Mouse (Mus musculus): Measurements from ENCODE around the gene H2afy2. TPM values are rescaled to one million over a fixed set of nuclear protein-coding genes. Genes with fewer than 3 reads are reported as not detected.

The H2afy2 gene
- total RNA-seq (2012; rRNA removed) (0.08 TPM in 1 of 2 replicates, not detected in the other), total RNA-seq (2014; rRNA removed) (not detected in 2 replicates), polyA plus RNA-seq (2012; ENCODE audit: insufficient read length, low read depth) (0.14 and 0.20 TPM in 2 replicates)

- in situ Hi-C loops (cut with MboI; ENCODE audit: low pct_ligation_motif_present, low pct_unique_long_range_greater_than_20kb, low sequenced_read_pairs): no loop called here
- TF ChIP-seq ELF1 (IDR thresholded peaks at IDR 0.05; ENCODE audit: low read depth, low read length): no peak
- no peak for TF ChIP-seq GABPA (IDR thresholded peaks at IDR 0.05; ENCODE audit: insufficient replicate concordance, low read depth, low read length)
- TF ChIP-seq USF2 (conservative IDR thresholded peaks at IDR 0.05; ENCODE audit: low read depth, low read length): no peak
- no peak for TF ChIP-seq RCOR1 (conservative IDR thresholded peaks at IDR 0.05; ENCODE audit: low read depth, low read length)
- no peak for TF ChIP-seq JUN (IDR thresholded peaks at IDR 0.05; ENCODE audit: insufficient read depth, low read depth, low read length)
- no peak for TF ChIP-seq CTCF (conservative IDR thresholded peaks at IDR 0.05 in 1 of 2, IDR thresholded peaks at IDR 0.05 in 1 of 2; ENCODE audit: low read depth in 2 of 2, low read length in 2 of 2)
- no peak for TF ChIP-seq ZMIZ1 (IDR thresholded peaks at IDR 0.05; ENCODE audit: low read depth, low read length)
- no peak for TF ChIP-seq TCF12 (IDR thresholded peaks at IDR 0.05; ENCODE audit: low read depth, low read length)
- TF ChIP-seq RAD21 (IDR thresholded peaks at IDR 0.05; ENCODE audit: low read depth, low read length): no peak
- no peak for TF ChIP-seq TBP (conservative IDR thresholded peaks at IDR 0.05; ENCODE audit: low read depth, low read length)
- dilution Hi-C loops (cut with MboI; ENCODE audit: extremely low pct_ligation_motif_present, extremely low pct_unique_long_range_greater_than_20kb, low sequenced_read_pairs): no loop called here
- H3K36me3 ChIP-seq (replicated peaks in 1 of 2; ENCODE audit: control insufficient read depth in 1 of 2, insufficient read depth in 1 of 2, low read length in 1 of 2): no peaks in the 10 kb centered on the region
- H3K27ac ChIP-seq (ENCODE audit: insufficient read depth, low read depth): no peak within 1 kb of the TSS
- no peak within 1 kb of the TSS for H3K4me3 ChIP-seq (replicated peaks in 1 of 3; ENCODE audit: low read depth in 2 of 3, low read length in 2 of 3, poor library complexity in 1 of 3)
- no peak for DNase-seq (ENCODE audit: extremely low read depth)
- H3K4me1 ChIP-seq (ENCODE audit: control insufficient read depth in 1 of 2, insufficient read depth in 2 of 2): no peaks in the 10 kb centered on the region
- no peak within 1 kb of the TSS for H3K4me2 ChIP-seq (ENCODE audit: insufficient read depth, low read depth, poor library complexity, severe bottlenecking)
- H3K79me2 ChIP-seq (replicated peaks; ENCODE audit: control insufficient read depth, extremely low read depth, insufficient read depth, poor library complexity, severe bottlenecking): no peaks in the 10 kb centered on the region
- no peaks in the 10 kb centered on the region for H3K27me3 ChIP-seq (replicated peaks)
- H3K9me3 ChIP-seq (replicated peaks; ENCODE audit: low read length): peaks cover 11% of the 10 kb centered on the region
- no peak within 1 kb of the TSS for H3K9ac ChIP-seq (ENCODE audit: insufficient read depth, low read depth)
Measured at GRCm38 (mm10) chr10:61783621-61784251, at the start of gene H2afy2. H2afy2 (minus strand) TSS chr10:61784147.

- dilution Hi-C loops (cut with MboI; ENCODE audit: extremely low pct_ligation_motif_present, extremely low pct_unique_long_range_greater_than_20kb, low sequenced_read_pairs) (no loop called here), in situ Hi-C loops (cut with MboI; ENCODE audit: low pct_ligation_motif_present, low pct_unique_long_range_greater_than_20kb, low sequenced_read_pairs) (loop anchor here (25.0 kb wide), 1 partner anchor 555 kb away; the partner anchor contains the start of gene Hk1)
- Histone ChIP-seq H3K27ac (ENCODE audit: insufficient read depth, low read depth) (no peak overlapping the region), H3K9me3 (replicated peaks; ENCODE audit: low read length) (no peaks in the 10 kb centered on the region), H3K36me3 (replicated peaks in 1 of 2; ENCODE audit: control insufficient read depth in 1 of 2, insufficient read depth in 1 of 2, low read length in 1 of 2) (no peaks in the 10 kb centered on the region), H3K4me1 (ENCODE audit: control insufficient read depth in 1 of 2, insufficient read depth in 2 of 2) (peaks cover 6 to 35% of the 10 kb centered on the region in 2 experiments), H3K4me2 (ENCODE audit: insufficient read depth, low read depth, poor library complexity, severe bottlenecking) (no peak overlapping the region), H3K27me3 (replicated peaks) (no peaks in the 10 kb centered on the region), H3K9ac (ENCODE audit: insufficient read depth, low read depth) (no peak overlapping the region), H3K79me2 (replicated peaks; ENCODE audit: control insufficient read depth, extremely low read depth, insufficient read depth, poor library complexity, severe bottlenecking) (no peaks in the 10 kb centered on the region), H3K4me3 (replicated peaks in 1 of 3; ENCODE audit: low read depth in 2 of 3, low read length in 2 of 3, poor library complexity in 1 of 3) (no peak overlapping the region)
- no peak for TF ChIP-seq POLR2AphosphoS2 (IDR thresholded peaks at IDR 0.05; ENCODE audit: low read depth, low read length)
- no peak for TF ChIP-seq MAZ (IDR thresholded peaks at IDR 0.05; ENCODE audit: low read depth, low read length)
- TF ChIP-seq CTCF (conservative IDR thresholded peaks at IDR 0.05 in 1 of 2, IDR thresholded peaks at IDR 0.05 in 1 of 2; ENCODE audit: low read depth in 2 of 2, low read length in 2 of 2): no peak
- TF ChIP-seq GABPA (IDR thresholded peaks at IDR 0.05; ENCODE audit: insufficient replicate concordance, low read depth, low read length): no peak
- no peak for DNase-seq (ENCODE audit: extremely low read depth)
Measured at GRCm38 (mm10) chr10:61832713-61833112, 48.8 kb upstream of the H2afy2 start.

Data from CH12.LX (cell line).